Mouse (Mus musculus) lung, adult 2 months (tissue): Measurements from ENCODE around the gene Bud31.

Experiments
- CTCF ChIP-seq: fragments of 200-500 bp; IDR thresholded peaks from 2 replicates; pipeline ENCODE4 v1.5.1; 2011; ENCODE audit warnings: mild to moderate bottlenecking, low read length, control low read depth; ENCODE audit not compliant: insufficient read depth
- POLR2A ChIP-seq: fragments of 200-500 bp; IDR thresholded peaks from 2 replicates; pipeline ENCODE4 v1.6.1; 2011; ENCODE audit warnings: low read depth, mild to moderate bottlenecking, control low read depth, low read length, borderline replicate concordance; ENCODE audit errors: extremely low read depth

- TF ChIP-seq POLR2A (no peak), CTCF (no peak)
Measured at GRCm38 (mm10) chr5:145104328-145104727, 35.8 kb upstream of the Bud31 start.
